Mouse (Mus musculus): ENCODE results near the gene Efcab8.
A peak's percentile ranks its signal among the peaks of the same experiment; 100 is the strongest.

DNA sequence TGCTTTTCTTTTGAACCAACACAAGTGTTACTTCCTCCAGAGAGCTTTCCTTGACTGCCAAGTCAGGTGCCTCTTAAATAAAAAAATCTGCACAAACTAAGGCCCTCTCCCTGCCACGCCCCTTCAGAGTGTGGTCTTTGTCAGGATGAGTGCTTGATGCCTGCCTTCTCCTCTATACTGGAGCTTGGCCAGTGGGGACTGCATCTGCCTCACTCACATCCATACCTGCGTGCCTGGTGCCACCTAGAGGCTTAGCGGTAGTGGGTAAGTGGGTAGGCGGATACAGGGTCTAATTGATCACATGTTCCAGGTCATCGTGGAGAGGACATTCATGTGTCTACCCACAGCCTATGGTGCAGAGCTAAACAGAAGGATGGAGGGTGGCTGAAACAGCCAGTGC is 15.4 kb downstream of the Efcab8 start:
- 0 out of 2 replicates have a peak, but pooled peaks have one; percentile 20 for TF ChIP-seq ZNF384 (IDR thresholded peaks at IDR 0.05; ENCODE audit: low read depth, low read length)
- TF ChIP-seq ZC3H11A (IDR thresholded peaks at IDR 0.05; ENCODE audit: borderline replicate concordance, low read depth, low read length), result no peak
- TF ChIP-seq CHD2 (IDR thresholded peaks at IDR 0.05; ENCODE audit: low read depth, low read length), result no peak
- no peak for TF ChIP-seq MAFK (IDR thresholded peaks at IDR 0.05; ENCODE audit: insufficient read depth, low read depth, low read length)

Measured in ES-E14 (cell line).